Mouse (Mus musculus) c-Kit-negative CD71-positive TER-119-positive erythroid progenitor cells, embryonic 14.5 days (primary cell): ENCODE results near the gene Mybph.
A peak's percentile ranks its signal among the peaks of the same experiment; 100 is the strongest.

ENCODE experiments used
- DNase-seq: peaks from one replicate; pipeline ENCODE4 v3.0.0-alpha.2; 2013; ENCODE audit warnings: low read depth, low spot score

The Mybph gene

DNA sequence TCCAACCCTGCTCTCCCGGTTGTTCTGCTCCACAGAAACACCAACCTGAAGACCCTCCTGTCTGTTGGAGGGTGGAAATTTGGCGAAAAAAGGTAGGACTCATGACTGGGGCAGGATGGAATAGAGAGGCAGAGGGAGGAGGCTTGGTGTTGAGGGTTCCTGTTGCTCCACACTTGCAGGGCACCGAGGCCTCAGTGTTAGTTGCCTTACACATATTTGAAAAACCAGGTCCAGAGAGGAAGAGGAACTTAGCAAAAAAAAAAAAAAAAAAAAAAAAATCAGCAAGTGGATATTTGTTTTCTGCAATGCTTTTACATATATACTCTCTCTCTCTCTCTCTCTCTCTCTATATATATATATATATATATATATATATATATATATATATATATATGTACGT is 9.2 kb upstream of the Mybph start:
- DNase-seq, result no peak

DNA sequence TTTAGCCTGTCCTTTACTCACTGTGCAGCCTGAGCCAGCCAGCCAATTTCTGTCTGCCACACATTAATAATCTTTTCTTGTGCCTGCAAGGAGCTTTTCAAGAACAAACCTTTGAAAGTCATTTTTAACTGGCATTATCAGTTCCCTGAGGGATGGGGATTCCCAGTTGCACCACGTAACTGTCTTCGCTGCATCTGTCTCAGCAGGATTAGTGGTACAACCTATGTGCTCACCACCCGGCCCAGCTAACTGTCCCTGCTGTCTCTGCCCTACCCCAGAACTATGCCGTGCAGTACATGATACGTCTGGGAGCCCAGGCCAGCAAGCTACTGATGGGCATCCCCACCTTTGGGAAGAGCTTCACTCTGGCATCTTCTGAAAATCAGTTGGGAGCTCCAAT is 5.0 kb upstream of the Mybph start:
- no peak for DNase-seq

DNA sequence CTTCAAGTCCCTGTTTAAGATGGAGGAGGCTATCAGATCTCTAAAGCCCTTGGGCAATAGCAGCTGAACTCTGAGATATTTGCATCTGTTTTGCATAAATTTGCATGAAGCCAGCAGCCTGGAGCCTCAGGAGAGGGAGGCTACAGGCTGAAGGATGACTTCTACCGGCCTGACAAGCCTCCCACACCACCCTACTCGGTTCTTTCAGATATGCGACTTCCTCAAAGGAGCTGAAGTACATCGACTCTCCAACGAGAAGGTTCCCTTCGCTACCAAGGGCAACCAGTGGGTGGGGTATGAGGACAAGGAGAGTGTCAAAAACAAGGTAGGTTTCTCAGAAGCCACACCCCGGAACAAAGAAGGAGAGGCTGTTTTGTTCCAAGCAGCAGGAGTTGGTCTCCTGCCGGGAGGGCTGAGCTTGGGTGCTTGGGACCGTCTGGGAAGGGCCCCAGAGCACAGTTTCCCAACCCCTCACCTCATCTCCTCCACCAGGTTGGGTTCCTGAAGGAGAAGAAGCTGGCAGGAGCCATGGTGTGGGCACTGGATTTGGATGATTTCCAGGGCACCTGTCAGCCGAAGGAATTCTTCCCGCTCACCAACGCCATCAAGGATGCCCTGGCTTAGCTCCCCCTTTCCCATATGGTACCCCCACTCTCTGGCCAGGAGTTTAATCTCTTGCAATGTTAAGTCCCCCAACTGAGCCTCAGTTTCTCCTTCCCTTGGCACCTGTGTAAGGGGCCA is 4.1 kb upstream of the Mybph start:
- no peak for DNase-seq

DNA sequence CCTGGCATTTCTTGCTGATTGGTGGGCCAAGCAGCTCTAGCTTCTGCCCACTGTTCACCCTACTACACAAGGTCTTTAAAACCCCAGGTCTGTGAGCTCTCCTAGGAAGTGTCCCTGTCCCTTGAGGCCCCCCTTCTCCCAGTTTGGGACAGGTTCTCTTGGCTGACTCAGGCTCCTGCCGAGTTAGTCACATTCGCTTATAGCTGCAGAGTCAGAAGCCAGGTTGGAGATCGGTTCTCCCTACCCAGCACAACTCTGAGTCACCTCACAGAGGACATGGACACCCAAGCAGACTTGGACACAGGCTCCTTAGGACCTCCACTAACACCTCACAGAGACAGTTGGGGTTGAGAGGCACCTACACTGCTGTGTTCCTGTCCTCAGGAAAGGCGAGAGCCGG is 2.1 kb upstream of the Mybph start:
- no peak for DNase-seq

DNA sequence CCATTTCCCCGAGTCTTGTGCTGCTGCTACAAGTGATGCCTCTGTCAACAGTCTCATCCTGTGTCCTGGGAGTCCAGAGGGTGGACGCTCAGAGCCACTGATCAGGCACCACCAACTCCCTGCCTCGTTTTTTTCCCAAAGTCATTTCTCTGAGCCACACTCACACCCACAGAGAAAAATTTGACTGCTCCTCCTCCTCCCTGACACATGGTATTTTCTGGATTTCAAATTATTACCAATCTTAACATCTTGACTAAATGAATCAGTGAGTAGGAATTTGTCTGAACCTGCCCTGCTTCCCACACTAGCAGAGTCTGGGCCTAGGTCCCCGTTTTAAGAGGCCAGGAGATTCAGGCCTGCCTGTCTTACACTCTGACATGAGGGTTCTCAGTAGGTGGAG is 1.2 kb upstream of the Mybph start:
- DNase-seq, result no peak

DNA sequence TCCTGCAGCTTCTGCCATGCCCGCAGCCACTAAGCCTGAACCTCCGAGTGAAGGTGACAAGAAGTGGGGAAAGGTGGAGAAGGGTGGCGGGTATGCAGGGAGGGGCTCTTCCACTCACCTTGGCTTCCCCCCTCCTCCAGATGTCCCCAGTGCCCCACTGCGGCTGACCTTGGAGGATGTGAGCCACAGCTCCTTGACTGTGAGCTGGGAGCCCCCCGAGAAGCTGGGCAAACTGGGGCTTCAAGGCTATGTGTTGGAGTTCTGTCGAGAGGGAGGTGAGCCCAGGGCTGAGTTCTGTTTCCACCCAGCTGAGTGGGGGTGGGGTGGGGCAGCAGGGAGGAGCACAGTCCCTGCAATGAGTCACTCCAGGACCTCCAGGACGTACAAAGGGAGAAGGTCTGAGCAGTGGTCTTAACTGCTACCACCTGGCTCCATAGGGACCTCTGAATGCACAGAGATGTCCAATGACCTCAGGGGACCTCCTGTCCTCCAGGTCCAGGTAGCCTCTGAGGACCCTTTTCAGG is 488 bp downstream of the Mybph start:
- no peak for DNase-seq

DNA sequence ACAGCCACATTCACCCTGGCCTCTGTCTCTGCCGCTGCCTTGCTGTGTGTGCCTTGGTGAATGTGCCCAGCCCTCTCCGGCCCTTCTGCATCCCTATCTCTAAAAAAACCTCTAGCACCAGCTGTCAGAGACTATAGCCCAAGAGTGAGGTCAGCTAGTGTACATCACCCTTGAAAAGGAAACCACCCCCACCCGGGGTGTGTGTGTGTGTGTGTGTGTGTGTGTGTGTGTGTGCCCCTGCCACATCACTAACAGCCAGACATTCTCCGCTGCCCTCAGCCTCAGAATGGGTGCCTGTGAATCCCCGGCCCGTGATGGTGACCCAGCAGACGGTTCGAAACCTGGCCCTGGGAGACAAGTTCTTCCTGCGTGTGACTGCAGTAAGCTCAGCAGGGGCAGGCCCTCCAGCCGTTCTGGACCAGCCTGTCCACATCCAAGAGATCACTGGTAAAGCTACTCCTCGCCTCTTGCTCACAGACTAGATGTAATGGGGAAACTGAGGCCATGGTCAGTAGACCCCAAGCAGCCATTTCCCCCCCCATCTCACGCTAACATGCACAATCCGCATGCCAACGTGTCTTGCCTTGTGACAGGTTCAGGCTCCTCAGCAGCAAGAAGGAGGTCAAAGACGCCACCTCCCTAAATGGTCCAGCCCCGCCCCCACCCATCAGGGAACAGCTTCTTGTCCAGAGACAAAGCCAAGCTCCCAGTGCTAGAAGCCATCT is 1.2 kb downstream of the Mybph start:
- DNase-seq, result no peak

DNA sequence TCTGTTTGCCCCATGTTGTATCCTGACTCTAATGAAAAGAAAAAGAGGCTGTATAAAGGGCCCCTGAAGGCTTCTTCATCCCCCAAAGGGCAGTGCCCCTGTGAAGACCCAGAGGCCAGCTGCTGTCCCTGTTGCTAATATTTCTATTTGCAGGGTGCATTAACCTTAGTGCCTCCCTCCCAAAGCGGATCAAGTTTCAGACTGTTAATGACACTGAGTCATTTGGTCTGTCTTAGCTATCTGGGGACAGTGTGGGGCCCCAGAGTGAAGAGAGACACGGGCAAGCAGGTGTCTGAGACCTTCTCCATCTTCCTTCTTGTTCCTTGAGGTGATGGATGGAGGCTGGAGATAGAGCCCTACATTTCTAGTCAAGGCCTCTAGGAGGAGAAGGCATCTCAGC is 1.9 kb downstream of the Mybph start:
- DNase-seq, result no peak

DNA sequence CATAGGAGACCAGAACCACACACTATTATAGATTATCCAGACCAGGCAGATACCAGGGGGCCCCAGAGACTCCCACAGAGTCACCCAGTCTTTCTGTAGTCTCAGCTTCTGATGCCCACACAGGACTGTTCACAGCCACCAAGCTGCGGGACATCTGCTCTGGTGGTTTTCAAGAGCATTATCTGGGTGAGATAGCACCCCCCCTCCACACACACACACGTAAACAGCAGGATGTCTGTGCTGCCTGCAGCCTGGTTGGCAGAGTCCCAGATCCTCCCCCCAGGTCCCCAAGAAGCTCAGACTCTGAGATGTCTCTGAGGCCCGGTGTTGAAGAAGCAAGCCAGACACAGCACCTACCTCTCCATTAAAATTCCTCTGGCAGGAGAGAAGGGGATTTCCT is 2.3 kb downstream of the Mybph start:
- no peak for DNase-seq

DNA sequence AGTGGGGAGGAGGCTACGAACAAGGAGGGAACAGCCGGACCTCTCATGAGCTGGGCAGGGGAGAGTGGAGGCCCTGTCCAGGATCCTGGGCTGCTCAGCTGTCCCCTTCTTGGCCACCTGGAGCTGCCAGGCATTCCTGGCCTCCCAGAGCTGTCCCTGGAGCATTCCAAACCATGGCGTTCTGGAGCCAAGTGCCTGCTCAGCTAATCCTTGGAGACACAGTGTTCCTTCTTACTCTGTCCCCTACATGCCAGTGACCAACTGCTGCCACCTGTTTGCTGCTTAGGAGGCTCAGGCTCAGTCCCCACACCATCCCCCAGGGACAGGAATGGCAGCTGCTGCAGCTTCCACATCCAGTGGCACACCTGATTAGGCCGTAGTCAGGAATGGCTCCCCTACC is 2.7 kb downstream of the Mybph start:
- DNase-seq, result no peak

DNA sequence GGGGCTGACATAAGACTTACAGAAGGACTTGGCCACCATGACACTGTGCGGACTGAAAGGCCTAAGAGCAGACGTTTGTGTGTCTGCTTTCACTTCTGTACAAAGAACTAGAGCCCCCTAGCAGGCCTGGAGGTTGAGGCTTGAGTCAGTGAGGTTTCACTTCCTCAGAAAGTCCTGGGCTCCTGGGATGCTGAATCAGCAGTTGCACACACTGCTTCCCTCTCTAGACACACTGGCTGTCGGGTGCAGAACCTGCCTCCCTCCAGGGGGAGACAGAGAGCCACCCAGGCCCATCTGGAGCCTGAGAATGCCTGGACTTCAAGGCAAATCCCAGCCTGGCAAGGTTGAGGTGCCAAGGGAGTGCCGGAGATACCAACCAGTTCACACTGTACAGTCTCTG is 3.1 kb downstream of the Mybph start:
- no peak for DNase-seq

DNA sequence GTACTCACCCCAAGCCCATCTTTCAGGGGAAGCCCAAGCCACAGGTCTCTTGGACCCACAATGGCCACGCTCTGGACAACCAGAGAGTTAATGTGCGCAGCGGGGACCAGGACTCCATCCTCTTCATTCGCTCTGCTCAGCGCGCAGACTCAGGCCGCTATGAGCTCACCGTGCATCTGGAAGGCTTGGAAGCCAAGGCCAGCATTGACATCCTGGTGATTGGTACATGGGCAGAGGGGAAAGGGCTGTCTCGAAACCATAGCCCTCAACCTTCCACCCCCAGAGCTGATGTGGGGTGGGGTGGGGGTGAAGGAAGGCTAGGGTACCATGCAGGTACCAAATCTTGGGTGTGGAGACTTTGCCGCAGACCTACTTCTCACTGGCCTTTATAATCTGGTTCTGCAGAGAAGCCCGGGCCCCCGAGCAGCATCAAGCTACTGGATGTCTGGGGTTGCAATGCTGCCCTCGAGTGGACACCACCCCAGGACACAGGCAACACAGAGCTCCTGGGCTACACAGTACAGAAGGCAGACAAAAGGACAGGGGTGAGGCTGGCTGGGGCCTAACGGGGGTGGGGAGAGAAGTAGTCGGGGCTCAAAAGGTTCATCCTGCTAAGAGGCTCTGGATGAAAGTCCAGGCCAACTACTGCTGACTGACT is 4.2 kb downstream of the Mybph start:
- DNase-seq, result no peak

DNA sequence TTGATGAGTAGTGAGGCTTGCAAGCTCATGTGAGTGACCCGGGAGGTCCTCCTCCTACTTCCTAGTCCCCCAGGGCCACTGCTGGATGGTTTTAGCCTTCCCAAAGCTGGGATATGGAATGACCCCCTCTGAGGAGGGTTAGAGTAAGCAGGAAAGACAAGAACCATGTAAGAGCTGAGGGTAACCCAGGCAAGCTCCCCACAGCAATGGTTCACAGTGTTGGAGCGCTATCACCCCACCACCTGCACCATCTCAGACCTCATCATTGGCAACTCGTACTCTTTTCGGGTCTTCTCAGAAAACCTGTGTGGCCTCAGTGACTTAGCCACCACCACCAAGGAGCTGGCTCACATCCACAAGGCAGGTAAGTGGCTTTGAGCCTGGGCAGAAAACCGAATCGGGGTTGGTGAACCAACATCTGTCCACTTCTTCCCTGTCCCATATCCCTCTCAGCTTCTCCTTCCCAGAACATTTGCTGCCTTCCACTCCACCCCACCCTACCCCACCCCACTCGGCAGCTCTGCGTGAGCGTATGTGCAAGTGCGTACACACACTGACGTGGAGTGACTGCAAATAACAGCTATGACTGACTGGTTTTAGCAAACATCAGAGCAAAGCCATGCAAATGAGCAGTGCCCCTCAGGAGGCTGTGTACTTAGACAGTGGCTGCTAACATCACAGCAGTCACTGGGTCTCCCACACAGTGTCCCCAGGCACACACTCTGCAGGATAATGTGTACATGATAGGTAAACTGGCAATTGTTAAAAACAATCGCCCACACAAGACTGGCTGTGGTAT is 5.1 kb downstream of the Mybph start:
- no peak for DNase-seq

DNA sequence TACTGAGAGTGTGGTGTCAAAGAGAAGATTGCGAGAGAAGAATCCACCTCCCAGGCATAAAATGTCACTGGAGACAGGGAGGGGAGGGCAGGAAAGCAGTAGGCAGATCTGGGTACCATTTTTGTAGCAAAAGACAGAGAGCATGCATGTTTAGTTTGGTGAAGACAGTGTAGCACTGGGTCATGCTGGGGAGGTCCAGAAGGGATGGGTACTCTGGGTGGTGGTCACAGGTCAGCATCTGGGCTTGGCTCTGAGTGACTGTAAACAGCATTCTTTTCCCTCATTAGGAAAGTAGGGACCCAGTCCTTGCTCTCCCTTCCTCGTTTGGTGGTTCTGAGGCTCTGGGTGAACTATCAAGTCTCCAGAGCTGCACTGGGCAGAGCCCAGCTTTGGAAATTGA is 7.2 kb downstream of the Mybph start:
- no peak for DNase-seq

DNA sequence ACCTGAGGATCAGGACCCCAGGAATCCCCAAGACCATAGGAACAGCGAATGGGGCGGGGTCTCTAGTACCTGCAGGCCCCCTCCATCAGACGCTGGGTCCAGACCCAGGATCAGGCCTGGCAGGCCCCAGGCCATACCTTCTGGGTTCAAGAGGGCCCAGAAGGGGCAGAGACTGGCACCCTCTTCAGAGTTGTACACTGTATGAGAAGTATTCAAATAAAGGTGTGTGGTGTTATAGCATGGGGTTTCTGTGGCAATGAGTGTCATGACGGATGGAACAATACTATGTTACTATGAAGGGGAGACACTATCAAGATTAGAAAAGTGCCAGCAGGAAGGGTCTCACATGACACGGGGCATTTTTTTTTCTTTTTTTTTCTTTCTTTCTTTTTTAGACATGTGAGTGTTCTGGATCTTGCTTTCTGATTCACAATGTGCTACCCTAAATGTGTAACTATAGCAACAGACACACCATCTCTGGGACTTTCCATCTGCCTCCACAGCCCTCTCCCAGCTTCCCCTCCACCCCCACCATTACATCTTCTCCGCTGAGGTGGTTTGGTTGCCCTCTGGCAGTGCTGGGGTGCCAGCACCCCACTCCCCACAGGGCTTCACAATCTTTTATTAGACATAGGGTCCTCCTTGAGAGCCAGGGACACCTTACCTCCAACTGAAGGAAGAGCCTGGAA is 7.9 kb downstream of the Mybph start:
- no peak for DNase-seq

DNA sequence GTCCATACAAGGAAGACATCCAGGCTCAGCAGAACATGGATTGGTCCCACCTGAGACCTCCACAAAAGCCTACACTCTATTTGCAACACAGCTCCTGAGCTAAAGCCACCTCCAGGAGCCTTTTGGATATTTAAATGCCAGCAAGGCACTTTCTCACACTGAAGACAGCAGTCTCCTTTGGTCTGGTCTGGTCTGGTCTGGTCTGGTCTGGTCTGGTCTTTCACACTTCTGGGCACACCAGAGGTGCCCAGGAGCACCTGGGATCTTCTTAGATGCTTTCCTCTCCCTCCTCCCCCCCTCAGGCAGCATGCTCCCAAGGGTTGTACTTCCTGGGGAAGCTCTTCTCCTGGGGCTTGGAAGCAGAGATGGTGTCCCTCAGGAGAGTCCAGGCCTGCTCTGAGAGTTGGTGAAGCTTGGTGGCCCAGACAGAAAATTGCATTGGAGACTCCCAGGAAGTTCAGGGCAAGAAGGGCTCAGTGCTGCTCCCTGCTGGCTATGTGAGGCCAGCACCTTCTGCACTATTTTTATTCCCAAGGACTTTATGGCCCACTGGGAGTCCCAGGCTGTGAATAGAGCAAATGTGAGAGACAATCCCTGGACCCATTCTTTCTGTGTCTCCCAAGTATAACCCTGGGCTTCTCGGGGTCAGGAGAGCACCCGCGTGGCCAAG is 8.6 kb downstream of the Mybph start:
- peak; percentile 8 for DNase-seq

DNA sequence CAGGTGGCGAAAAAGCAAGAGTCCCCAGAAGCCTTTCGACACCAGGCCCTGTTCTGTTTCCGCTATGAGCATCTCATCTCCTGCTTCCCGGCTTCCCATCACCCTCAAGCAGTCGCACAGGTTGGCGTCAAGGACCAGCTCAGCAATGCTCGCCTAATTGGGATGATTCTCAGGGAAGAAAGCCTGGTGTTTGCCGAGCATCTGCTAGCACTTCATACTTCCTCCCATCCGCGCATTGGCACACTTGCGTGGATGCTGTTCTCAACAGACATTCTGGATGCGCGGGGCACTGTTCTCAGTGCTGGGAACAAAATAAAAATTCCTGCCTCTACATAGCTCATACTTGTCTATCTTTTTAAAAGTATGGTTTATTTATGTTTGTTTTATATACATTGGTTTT is 11.0 kb downstream of the Mybph start:
- DNase-seq, result no peak

DNA sequence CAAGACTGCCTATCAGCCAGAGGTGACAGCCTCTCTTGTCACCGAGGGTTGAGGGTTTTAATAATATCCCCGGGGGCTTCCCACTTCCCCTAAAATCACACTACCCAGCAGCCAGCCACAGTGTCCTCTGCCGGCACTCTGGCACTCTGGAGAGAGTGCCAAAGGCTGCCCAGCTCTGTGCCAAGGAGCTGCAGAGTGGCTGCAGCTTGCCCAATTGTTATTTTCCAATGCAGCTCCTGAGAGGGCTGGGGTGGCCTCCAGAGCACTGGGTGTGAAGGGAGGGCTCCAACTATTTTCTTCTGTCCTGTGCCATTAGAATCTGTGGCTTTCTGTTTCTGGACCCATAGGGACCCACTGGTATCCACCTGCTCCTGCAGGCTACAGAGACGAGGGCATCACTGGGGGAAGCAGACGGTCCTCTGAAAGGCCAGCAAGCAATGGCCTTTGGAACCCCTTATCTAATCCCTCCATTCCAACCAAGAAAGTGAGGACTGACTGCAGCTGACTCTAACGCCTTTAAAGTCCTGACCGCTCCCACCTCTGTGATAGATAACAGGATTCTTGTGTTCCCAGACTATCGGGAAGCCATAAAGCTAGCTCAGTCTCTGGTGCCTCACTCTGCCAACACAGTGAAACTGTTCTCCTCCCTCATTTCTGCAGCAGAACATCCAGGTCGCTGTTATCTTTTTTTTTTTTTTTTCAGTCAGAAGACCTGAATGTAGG is 12.2 kb downstream of the Mybph start:
- no peak for DNase-seq

DNA sequence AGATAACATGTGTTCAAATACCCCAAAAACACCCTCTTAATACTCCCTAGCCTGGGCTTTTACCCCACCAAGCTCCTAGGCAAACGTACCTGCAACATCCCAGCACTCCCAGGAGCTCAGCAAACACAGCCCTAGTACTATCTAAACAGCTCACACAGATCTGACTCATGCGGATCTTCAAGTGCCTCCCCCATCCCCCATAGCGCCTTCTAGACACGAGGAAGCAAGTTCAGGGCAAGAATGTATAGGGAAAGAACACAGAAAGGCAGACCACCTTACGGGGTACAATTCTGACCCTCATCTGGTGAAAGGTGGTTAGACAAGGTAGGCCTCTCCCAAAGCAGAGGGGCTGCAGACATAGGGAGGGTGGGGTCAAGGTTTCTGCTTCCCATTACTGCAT is 12.8 kb downstream of the Mybph start:
- DNase-seq, result no peak

DNA sequence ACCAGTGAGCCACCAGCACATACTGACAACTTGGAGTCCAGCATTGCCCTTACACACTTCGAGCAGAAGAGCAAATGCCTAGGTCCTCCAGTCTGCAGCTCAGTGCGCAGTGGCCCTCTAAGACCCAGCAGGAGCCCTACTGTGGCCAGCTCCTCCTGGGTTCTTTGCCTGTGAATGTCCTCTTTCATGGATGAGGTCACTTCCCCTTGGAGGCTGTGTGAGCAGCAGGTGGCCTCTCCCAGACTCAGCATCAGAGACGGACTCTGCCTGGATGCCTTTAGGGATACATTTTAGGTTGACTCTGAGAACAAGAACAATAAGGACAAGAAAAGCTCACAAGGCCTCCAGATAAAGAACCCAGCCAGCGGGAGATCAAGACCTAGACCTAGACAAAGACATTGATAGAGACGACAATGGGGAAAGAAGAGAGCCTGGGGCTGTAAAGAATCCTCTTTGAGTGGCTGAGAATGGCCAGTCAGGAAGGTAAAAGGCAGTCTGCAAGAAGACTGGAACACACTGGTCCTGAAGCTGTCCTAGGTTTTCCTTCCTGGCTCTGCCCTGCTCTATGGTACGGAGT is 17.0 kb downstream of the Mybph start:
- DNase-seq, result no peak
